Mouse (Mus musculus) C2C12 (cell line): ENCODE results near the gene Vmn2r6. TPM values are rescaled to one million over a fixed set of nuclear protein-coding genes. Genes with fewer than 3 reads are reported as not detected.
"Not testable (repeated sequence)": the region's sequence is repeated elsewhere in the genome, so short reads cannot be mapped to it uniquely, and the experiment has no call there.

Source experiments
- H3K27me3 ChIP-seq: one replicate; pipeline ENCODE4 v1.6.1; 2011; ENCODE audit not compliant: control insufficient read depth, insufficient read depth, insufficient read length
- H3K36me3 ChIP-seq: one replicate; pipeline ENCODE4 v1.6.1; 2011; ENCODE audit not compliant: control insufficient read depth, insufficient read depth
- H3K4me3 ChIP-seq: one replicate; pipeline ENCODE4 v1.5.1; 2011; ENCODE audit warnings: mild to moderate bottlenecking, control low read depth; ENCODE audit not compliant: poor library complexity, insufficient read depth, severe bottlenecking
- H3K79me2 ChIP-seq: one replicate; pipeline ENCODE4 v1.6.1; 2011; ENCODE audit not compliant: control insufficient read depth, insufficient read depth
- H3K79me3 ChIP-seq: one replicate; pipeline ENCODE4 v1.6.1; 2011; ENCODE audit warnings: low read depth, control low read depth
- H3ac ChIP-seq: one replicate; pipeline ENCODE3; 2011; ENCODE audit warnings: low read depth; ENCODE audit not compliant: control insufficient read depth, insufficient read length
- CEBPB ChIP-seq: IDR thresholded peaks from one replicate; pipeline ENCODE4 v1.6.1; 2011; ENCODE audit warnings: low read depth, mild to moderate bottlenecking, control low read depth, moderate library complexity
- CTCF ChIP-seq: IDR thresholded peaks from one replicate; pipeline ENCODE4 v1.5.1; 2011; ENCODE audit not compliant: control insufficient read depth, insufficient read depth, insufficient read length
- FOSL1 ChIP-seq: IDR thresholded peaks from one replicate; pipeline ENCODE4 v1.8.0; 2011; ENCODE audit warnings: mild to moderate bottlenecking, low read length; ENCODE audit not compliant: poor library complexity, insufficient read depth, severe bottlenecking
- MAX ChIP-seq: IDR thresholded peaks from one replicate; pipeline ENCODE4 v1.6.1; 2011; ENCODE audit warnings: mild to moderate bottlenecking, control low read depth
- MYOD1 ChIP-seq: IDR thresholded peaks from one replicate; pipeline ENCODE4 v1.6.1; 2011; ENCODE audit warnings: low read depth; ENCODE audit not compliant: control insufficient read depth, insufficient read length
- MYOG ChIP-seq: IDR thresholded peaks from one replicate; pipeline ENCODE4 v1.6.1; 2011; ENCODE audit not compliant: control insufficient read depth, insufficient read length; ENCODE audit errors: extremely low read depth
- USF1 ChIP-seq: IDR thresholded peaks from one replicate; pipeline ENCODE4 v1.6.1; 2011; ENCODE audit warnings: low read depth, mild to moderate bottlenecking, control low read depth, moderate library complexity
- long read RNA-seq, 2 experiments: library from polyadenylated mRNA; unstranded; transcript quantifications; one replicate each; pipeline ENCODE4 v2.0.0; 2019 to 2020
- polyA plus RNA-seq: library from polyadenylated mRNA; unstranded; fragments of >200 nt; fragmentation: generic; extraction: Trizol; gene quantifications from one replicate; pipeline ENCODE4 v1.2.1, GENCODE M21; 2012; ENCODE audit warnings: missing spikeins

The Vmn2r6 gene
- polyA plus RNA-seq, result not detected
- long read RNA-seq, experiment 1, result 0 reads
- long read RNA-seq, experiment 2, result 0 reads

- H3K79me2 ChIP-seq, H3ac ChIP-seq, H3K4me3 ChIP-seq, H3K27me3 ChIP-seq, H3K36me3 ChIP-seq, H3K79me3 ChIP-seq: not testable (repeated sequence)
Observed at GRCm38 (mm10) chr3:64565730-64566129, at the start of gene Vmn2r6. Vmn2r6 (minus strand) TSS chr3:64565830.

GRCm38 (mm10) chr3:64587618-64588017, 22.0 kb upstream of the Vmn2r6 start:
- no peak for TF ChIP-seq MAX
- TF ChIP-seq FOSL1, result no peak
- no peak for TF ChIP-seq CTCF
- no peak for TF ChIP-seq CEBPB
- TF ChIP-seq MYOG, result no peak
- TF ChIP-seq USF1, result no peak
- TF ChIP-seq MYOD1, result no peak
- no peaks in the 10 kb centered on the region for H3K79me3 ChIP-seq
- no peaks in the 10 kb centered on the region for H3K27me3 ChIP-seq
- H3K36me3 ChIP-seq, result no peaks in the 10 kb centered on the region
- H3ac ChIP-seq, result no peak overlapping the region
- H3K4me3 ChIP-seq, result no peak overlapping the region
- H3K79me2 ChIP-seq, result no peaks in the 10 kb centered on the region

- H3ac ChIP-seq, H3K79me3 ChIP-seq: not testable (repeated sequence)
Observed at GRCm38 (mm10) chr3:64568793-64569192, 3.2 kb upstream of the Vmn2r6 start.

GRCm38 (mm10) chr3:64523585-64523984, 42.0 kb downstream of the Vmn2r6 start:
- not testable (repeated sequence) for H3K36me3 ChIP-seq

More at GRCm38 (mm10) chr3:64568793-64569192, 3.2 kb upstream of the Vmn2r6 start:
- H3K4me3 ChIP-seq, H3K27me3 ChIP-seq, H3K79me2 ChIP-seq, H3K36me3 ChIP-seq: not testable (repeated sequence)

GRCm38 (mm10) chr3:64509742-64510141, 55.9 kb downstream of the Vmn2r6 start, which contains the start of gene Vmn2r5:
Vmn2r5 (minus strand) TSS chr3:64509842.
- H3K27me3 ChIP-seq, H3K4me3 ChIP-seq, H3ac ChIP-seq, H3K79me3 ChIP-seq, H3K79me2 ChIP-seq, H3K36me3 ChIP-seq: not testable (repeated sequence)

More at GRCm38 (mm10) chr3:64523585-64523984, 42.0 kb downstream of the Vmn2r6 start:
- not testable (repeated sequence) for H3K4me3 ChIP-seq, H3K79me3 ChIP-seq, H3K27me3 ChIP-seq, H3ac ChIP-seq, H3K79me2 ChIP-seq

Other genes starting within 250 kb of the Vmn2r6 start
- gene Vmn2r4, start 150.5 kb downstream of the Vmn2r6 start, polyA plus RNA-seq, result not detected
- gene Vmn2r5, start 56.0 kb downstream of the Vmn2r6 start, polyA plus RNA-seq, result not detected